Mouse (Mus musculus): Measurements from ENCODE around the gene Svop. TPM values are rescaled to one million over a fixed set of nuclear protein-coding genes. Genes with fewer than 3 reads are reported as not detected.

Svop gene
- total and polyA plus RNA-seq, 3 experiments = not detected

DNA sequence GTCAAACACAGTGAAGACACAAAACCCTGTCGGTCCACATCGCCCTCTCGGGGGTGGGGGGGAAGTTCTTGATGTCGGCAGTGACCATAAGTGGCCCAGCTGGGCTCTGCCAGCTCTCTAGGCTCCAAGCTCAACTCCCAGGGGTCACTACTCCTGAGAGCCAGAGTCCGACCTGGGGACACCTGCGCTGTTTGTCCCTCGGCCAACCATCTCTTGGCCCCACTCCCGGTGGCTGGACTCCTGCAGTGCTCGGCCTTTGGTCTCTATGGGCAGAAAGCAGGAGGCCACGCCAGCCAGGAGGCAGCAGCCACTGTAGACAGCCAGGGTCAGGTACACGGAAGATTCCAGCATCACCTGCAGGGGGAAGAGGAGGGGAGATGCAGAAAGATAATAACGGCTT, 63.3 kb downstream of the Svop start:
- H3K4me3 ChIP-seq (ENCODE audit: control insufficient read depth in 1 of 2, insufficient read depth in 1 of 2, low read depth in 2 of 2, low read length in 2 of 2) = no peak overlapping the region
- TF ChIP-seq POLR2AphosphoS5 (IDR thresholded peaks at IDR 0.05; ENCODE audit: borderline replicate concordance, low read depth, low read length) (no peak), TBP (IDR thresholded peaks at IDR 0.05; ENCODE audit: low read depth, low read length) (no peak), ZNF384 (IDR thresholded peaks at IDR 0.05; ENCODE audit: low read depth, low read length) (no peak), MAZ (IDR thresholded peaks at IDR 0.05; ENCODE audit: low read depth, low read length) (no peak), BHLHE40 (IDR thresholded peaks at IDR 0.05; ENCODE audit: borderline replicate concordance, low read depth, low read length) (no peak), KAT2A (conservative IDR thresholded peaks at IDR 0.05; ENCODE audit: low read depth, low read length) (no peak), UBTF (IDR thresholded peaks at IDR 0.05; ENCODE audit: borderline replicate concordance, insufficient read depth, low read depth, low read length) (no peak), GATA1 (IDR thresholded peaks at IDR 0.05; ENCODE audit: low read depth, low read length) (no peak), GABPA (IDR thresholded peaks at IDR 0.05; ENCODE audit: low read depth, low read length) (no peak), MYC (IDR thresholded peaks at IDR 0.05; ENCODE audit: low read depth, low read length) (no peak)
- no peaks in the 10 kb centered on the region for H3K4me1 ChIP-seq (ENCODE audit: control insufficient read depth in 1 of 2, insufficient read depth in 2 of 2, low read length in 2 of 2)
- H3K79me2 ChIP-seq (ENCODE audit: control insufficient read depth, insufficient read depth, low read length, poor library complexity) = no peaks in the 10 kb centered on the region
- no peak overlapping the region for H3K9ac ChIP-seq (ENCODE audit: control insufficient read depth, low read depth, low read length, poor library complexity, severe bottlenecking)
- no peaks in the 10 kb centered on the region for H3K9me3 ChIP-seq (replicated peaks; ENCODE audit: insufficient read depth, low read length)
- no peak for DNase-seq (ENCODE audit: low read depth, low spot score)
- H3K27ac ChIP-seq (ENCODE audit: control insufficient read depth, low read depth, low read length) = no peak overlapping the region
- no peaks in the 10 kb centered on the region for H3K27me3 ChIP-seq (ENCODE audit: control insufficient read depth in 1 of 2, insufficient read depth in 2 of 2, low read length in 2 of 2)
- H3K36me3 ChIP-seq (ENCODE audit: control insufficient read depth in 1 of 2, insufficient read depth in 2 of 2, low read length in 2 of 2) = no peaks in the 10 kb centered on the region

DNA sequence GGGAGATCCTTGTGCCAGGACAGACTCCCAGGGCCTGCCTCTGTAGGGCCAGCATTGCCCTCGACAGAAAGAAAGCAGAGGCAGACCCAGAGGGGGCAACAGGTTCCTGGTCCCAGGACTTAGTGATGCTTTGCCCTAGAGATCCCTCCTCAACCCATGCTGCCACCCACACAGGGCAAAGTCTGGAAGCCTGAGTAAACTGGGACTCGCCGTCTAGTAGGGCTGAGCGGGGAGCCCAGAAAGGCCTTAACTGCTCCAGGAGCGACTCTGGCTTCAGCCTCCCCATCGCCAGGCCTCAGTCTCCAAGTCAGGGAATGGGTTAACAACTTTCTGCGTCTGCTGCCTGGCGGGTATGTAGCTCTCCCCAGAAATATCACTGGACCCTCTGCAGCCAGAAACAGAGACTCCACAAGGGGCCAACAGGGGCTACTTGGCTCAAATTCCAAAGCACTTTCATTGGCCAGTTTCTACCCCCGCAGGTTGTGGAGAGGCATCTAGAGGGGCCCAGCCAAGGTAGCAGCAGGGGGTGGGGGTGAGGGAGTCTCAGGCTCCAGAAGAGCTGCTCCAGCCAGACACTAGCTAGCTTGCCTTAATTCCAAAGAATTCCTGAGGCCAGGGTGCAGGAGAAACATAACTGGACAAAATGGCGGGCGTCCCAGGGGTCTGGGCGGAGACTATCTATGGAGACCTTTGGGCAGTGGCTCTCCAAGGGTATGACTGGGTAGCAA, 64.0 kb downstream of the Svop start:
- Histone ChIP-seq H3K9me3 (replicated peaks; ENCODE audit: insufficient read depth, low read length) (no peaks in the 10 kb centered on the region), H3K4me3 (ENCODE audit: control insufficient read depth in 1 of 2, insufficient read depth in 1 of 2, low read depth in 2 of 2, low read length in 2 of 2) (no peak overlapping the region), H3K9ac (ENCODE audit: control insufficient read depth, low read depth, low read length, poor library complexity, severe bottlenecking) (no peak overlapping the region), H3K79me2 (ENCODE audit: control insufficient read depth, insufficient read depth, low read length, poor library complexity) (no peaks in the 10 kb centered on the region), H3K27me3 (ENCODE audit: control insufficient read depth in 1 of 2, insufficient read depth in 2 of 2, low read length in 2 of 2) (no peaks in the 10 kb centered on the region), H3K27ac (ENCODE audit: control insufficient read depth, low read depth, low read length) (no peak overlapping the region), H3K36me3 (ENCODE audit: control insufficient read depth in 1 of 2, insufficient read depth in 2 of 2, low read length in 2 of 2) (no peaks in the 10 kb centered on the region), H3K4me1 (ENCODE audit: control insufficient read depth in 1 of 2, insufficient read depth in 2 of 2, low read length in 2 of 2) (no peaks in the 10 kb centered on the region)
- no peak for DNase-seq (ENCODE audit: low read depth, low spot score)
- TF ChIP-seq ZNF384 (IDR thresholded peaks at IDR 0.05; ENCODE audit: low read depth, low read length) (no peak), MAFK (IDR thresholded peaks at IDR 0.05; ENCODE audit: borderline replicate concordance, low read depth, low read length) (no peak), MEF2A (IDR thresholded peaks at IDR 0.05; ENCODE audit: extremely low read depth, insufficient replicate concordance, low read depth, low read length, poor library complexity, severe bottlenecking) (no peak), RCOR1 (IDR thresholded peaks at IDR 0.05; ENCODE audit: low read depth, low read length) (no peak), ZMIZ1 (IDR thresholded peaks at IDR 0.05; ENCODE audit: low read depth, low read length) (no peak), POLR2A (IDR thresholded peaks at IDR 0.05; ENCODE audit: control insufficient read depth in 1 of 2, insufficient read depth in 1 of 2, low read depth in 1 of 2, low read length in 2 of 2, poor library complexity in 1 of 2) (no peak), ZKSCAN1 (IDR thresholded peaks at IDR 0.05; ENCODE audit: low read depth, low read length) (no peak), USF1 (IDR thresholded peaks at IDR 0.05; ENCODE audit: low read depth, low read length) (no peak), NRF1 (IDR thresholded peaks at IDR 0.05; ENCODE audit: insufficient read depth, low read depth, low read length, poor library complexity, severe bottlenecking) (no peak), MAZ (IDR thresholded peaks at IDR 0.05; ENCODE audit: low read depth, low read length) (no peak), SIN3A (IDR thresholded peaks at IDR 0.05; ENCODE audit: low read length) (no peak), MXI1 (IDR thresholded peaks at IDR 0.05; ENCODE audit: low read depth, low read length) (no peak), ELF1 (IDR thresholded peaks at IDR 0.05; ENCODE audit: low read depth, low read length) (no peak), TCF12 (IDR thresholded peaks at IDR 0.05; ENCODE audit: low read depth, low read length) (no peak), CHD2 (IDR thresholded peaks at IDR 0.05; ENCODE audit: low read length) (no peak), ETS1 (IDR thresholded peaks at IDR 0.05; ENCODE audit: low read depth, low read length) (no peak)
